Mouse (Mus musculus): ENCODE data around the gene Ankdd1b. TPM values are rescaled to one million over a fixed set of nuclear protein-coding genes. Genes with fewer than 3 reads are reported as not detected.

The Ankdd1b gene
- polyA plus RNA-seq, 1 experiment from 2014 or later, result 0.22 TPM

DNA sequence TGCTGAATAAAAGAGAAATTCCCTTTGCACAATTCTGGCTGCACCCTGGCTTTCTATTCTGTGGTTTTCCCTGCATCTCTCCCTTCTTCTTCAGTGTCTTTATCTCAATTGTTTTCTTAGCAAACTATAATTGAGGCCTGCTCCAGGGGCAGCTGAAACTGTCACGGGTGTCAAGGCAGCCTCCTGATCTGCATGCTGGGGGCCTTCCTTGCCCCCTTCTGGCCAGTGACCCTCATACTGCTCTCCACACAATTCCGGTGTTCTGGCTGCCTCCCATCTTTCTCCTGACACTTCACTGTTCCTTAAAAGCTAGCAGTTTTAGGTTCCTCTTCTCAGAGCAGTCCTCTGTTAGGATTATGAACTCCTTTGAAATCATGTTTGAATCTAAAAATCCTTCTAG is 81.7 kb downstream of the Ankdd1b start:
- H3K9me3 ChIP-seq (replicated peaks), result no peaks in the 10 kb centered on the region
- H3K36me3 ChIP-seq, result peaks cover 42% of the 10 kb centered on the region
- H3K27me3 ChIP-seq, result no peaks in the 10 kb centered on the region
- peak overlapping the region; percentile 71 for H3K9ac ChIP-seq
- H3K4me1 ChIP-seq, result peaks cover 11% of the 10 kb centered on the region
- peak overlapping the region; percentile 81 for H3K4me3 ChIP-seq (replicated peaks)
- ATAC-seq (replicated peaks; ENCODE audit: low FRiP score), result no peak
- no peak overlapping the region for H3K27ac ChIP-seq
- H3K4me2 ChIP-seq, result peak overlapping the region; percentile 76
- 10% methylated on average over 2 of the region's 2 CpGs for WGBS

DNA sequence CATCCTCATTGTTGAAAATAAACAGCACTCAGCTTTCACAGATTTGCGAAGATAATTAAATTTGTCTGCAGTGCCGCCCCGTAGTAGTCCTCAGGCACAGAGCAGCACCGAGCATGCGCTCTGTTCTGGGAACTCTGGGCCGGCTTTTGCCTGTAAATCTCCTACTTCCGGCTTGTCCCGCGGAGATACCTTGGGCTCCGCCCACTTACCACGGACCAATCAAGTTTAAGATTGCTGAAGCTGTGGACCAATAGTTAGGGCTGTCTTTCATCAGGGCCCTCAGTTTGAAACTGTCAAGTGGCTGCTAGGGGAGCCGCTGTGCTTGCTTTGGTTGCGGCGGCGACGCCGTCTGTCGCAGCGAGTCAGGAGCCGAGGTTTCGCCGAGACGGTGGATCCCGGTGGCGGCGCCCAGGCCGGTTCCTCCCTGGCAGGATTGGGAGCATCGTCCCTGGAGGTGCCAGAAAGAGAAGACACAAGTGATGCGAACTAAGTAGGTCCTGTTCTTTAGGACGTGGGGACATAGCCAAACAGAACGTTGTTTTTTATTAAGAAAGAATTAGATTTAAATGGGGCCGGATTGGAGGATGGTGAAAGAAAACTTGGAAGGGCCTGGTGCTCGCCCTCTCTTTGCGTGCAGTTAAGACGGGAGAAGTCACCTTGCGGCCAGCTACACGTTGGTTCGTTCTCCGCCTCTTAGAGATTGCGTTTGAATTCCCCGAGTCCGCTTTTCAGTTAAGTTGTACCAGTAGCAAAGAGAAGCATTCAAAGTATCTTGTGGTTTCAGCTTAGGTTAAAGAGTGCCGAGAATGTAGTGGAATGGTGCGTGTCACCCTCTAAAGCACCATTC is 82.7 kb downstream of the Ankdd1b start, which contains the start of gene Poc5:
Gene Poc5 (plus strand): TSS at position 253 of the 847 bp plus-strand sequence.
- peak; percentile 100 for ATAC-seq (replicated peaks; ENCODE audit: low FRiP score)
- peaks cover 32% of the 10 kb centered on the region for H3K36me3 ChIP-seq
- peaks cover 11% of the 10 kb centered on the region for H3K4me1 ChIP-seq
- H3K4me3 ChIP-seq (replicated peaks), result peak within 1 kb of the TSS; percentile 81
- peak within 1 kb of the TSS; percentile 76 for H3K4me2 ChIP-seq
- H3K9me3 ChIP-seq (replicated peaks), result no peaks in the 10 kb centered on the region
- under 1% methylated on average over 44 of the region's 44 CpGs for WGBS
- H3K9ac ChIP-seq, result peak within 1 kb of the TSS; percentile 71
- no peaks in the 10 kb centered on the region for H3K27me3 ChIP-seq
- peak within 1 kb of the TSS; percentile 72 for H3K27ac ChIP-seq

DNA sequence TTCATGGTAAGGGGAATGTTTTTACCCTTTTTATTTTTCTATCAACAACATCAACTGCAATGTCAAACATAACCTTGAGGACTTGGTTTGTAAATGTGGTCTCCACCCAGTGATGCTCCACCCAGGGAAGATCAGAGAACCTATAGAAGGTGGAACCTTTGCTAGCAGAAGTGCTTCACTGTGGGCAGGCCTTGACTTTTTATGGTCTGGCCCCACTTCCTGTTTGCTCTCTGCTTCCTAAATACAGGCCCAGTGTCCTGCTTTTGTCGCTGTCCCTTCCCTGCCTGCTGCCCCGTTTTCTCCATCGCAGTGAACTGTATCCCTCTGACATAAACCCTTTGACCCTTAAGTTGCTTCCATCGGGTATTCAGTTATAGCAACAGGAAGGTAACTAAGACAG is 93.1 kb downstream of the Ankdd1b start:
- H3K4me2 ChIP-seq, result no peak overlapping the region
- 32% methylated on average over 4 of the region's 4 CpGs for WGBS

DNA sequence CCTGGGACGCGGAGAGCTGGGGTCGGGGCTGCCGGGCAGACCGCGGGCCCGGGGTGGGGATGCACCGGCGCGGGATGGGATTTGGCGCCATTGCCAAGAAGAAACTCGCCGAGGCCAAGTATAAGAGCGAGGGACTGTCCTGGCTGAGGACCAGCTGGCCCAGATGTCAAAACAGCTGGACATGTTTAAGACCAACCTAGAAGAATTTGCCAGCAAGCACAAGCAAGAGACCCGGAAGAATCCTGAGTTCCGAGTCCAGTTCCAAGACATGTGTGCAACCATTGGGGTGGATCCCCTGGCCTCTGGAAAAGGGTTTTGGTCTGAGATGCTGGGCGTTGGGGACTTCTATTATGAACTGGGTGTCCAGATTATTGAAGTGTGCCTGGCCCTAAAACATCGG is 94.1 kb downstream of the Ankdd1b start:
- WGBS, result 93% methylated on average over 18 of the region's 18 CpGs
- Histone ChIP-seq H3K9ac (no peak overlapping the region), H3K36me3 (no peaks in the 10 kb centered on the region), H3K9me3 (replicated peaks) (no peaks in the 10 kb centered on the region), H3K27me3 (no peaks in the 10 kb centered on the region), H3K27ac (no peak overlapping the region), H3K4me2 (no peak overlapping the region), H3K4me3 (replicated peaks) (no peak overlapping the region), H3K4me1 (no peaks in the 10 kb centered on the region)
- ATAC-seq (replicated peaks; ENCODE audit: low FRiP score), result no peak

More for the DNA sequence above, 93.1 kb downstream of the Ankdd1b start:
- H3K27ac ChIP-seq, result no peak overlapping the region
- H3K9ac ChIP-seq, result no peak overlapping the region
- no peaks in the 10 kb centered on the region for H3K27me3 ChIP-seq
- no peak for ATAC-seq (replicated peaks; ENCODE audit: low FRiP score)
- no peak overlapping the region for H3K4me3 ChIP-seq (replicated peaks)
- no peaks in the 10 kb centered on the region for H3K36me3 ChIP-seq
- H3K9me3 ChIP-seq (replicated peaks), result no peaks in the 10 kb centered on the region
- H3K4me1 ChIP-seq, result no peaks in the 10 kb centered on the region

- H3K4me1 ChIP-seq, result no peaks in the 10 kb centered on the region
- WGBS, result 2% methylated on average over 2 of the region's 2 CpGs
Measured at GRCm38 (mm10) chr13:96375519-96375918, 95.5 kb downstream of the Ankdd1b start.

More at GRCm38 (mm10) chr13:96375519-96375918, 95.5 kb downstream of the Ankdd1b start:
- no peak for ATAC-seq (replicated peaks; ENCODE audit: low FRiP score)
- H3K27me3 ChIP-seq, result no peaks in the 10 kb centered on the region
- no peak overlapping the region for H3K27ac ChIP-seq
- H3K9ac ChIP-seq, result no peak overlapping the region
- no peak overlapping the region for H3K4me3 ChIP-seq (replicated peaks)
- H3K36me3 ChIP-seq, result no peaks in the 10 kb centered on the region
- H3K4me2 ChIP-seq, result no peak overlapping the region
- no peaks in the 10 kb centered on the region for H3K9me3 ChIP-seq (replicated peaks)

Other genes starting within 250 kb of the Ankdd1b start
- 11.9 and 12.5 TPM in 2 replicates for gene Poc5, start 82.9 kb downstream of the Ankdd1b start, polyA plus RNA-seq (2015; fragmentation: Nextera tagmentation; extraction: Ambion mirVana)
- not detected in 2 replicates for gene Gm17622, start 19.5 kb upstream of the Ankdd1b start, polyA plus RNA-seq (2015; fragmentation: Nextera tagmentation; extraction: Ambion mirVana)
- gene Polk, start 71.4 kb upstream of the Ankdd1b start, polyA plus RNA-seq (2015; fragmentation: Nextera tagmentation; extraction: Ambion mirVana), result 9.2 and 9.7 TPM in 2 replicates
- gene Col4a3bp, start 71.4 kb upstream of the Ankdd1b start, polyA plus RNA-seq (2015; fragmentation: Nextera tagmentation; extraction: Ambion mirVana), result 9.6 and 10.3 TPM in 2 replicates
- 64.0 and 69.2 TPM in 2 replicates for gene Hmgcr, start 199.7 kb upstream of the Ankdd1b start, polyA plus RNA-seq (2015; fragmentation: Nextera tagmentation; extraction: Ambion mirVana)

Measured in kidney, embryonic 15.5 days (tissue).